Mouse (Mus musculus): ENCODE measurements at regions not wholly inside any gene's neighbourhood (a gene's known extent, or its start where the extent isn't known, plus 50 kb on each side); places are given as distances from the start of the nearest gene placed in this dataset.

GRCm38 (mm10) chr2:137704948-137705723, 551.2 kb upstream of the Btbd3 start:
- TF ChIP-seq CTCF (IDR thresholded peaks at IDR 0.05; ENCODE audit: extremely low read depth, insufficient read depth, low read length) (no peak), POLR2A (IDR thresholded peaks at IDR 0.05; ENCODE audit: extremely low read depth, insufficient read depth, low read length) (no peak)
- no peaks in the 10 kb centered on the region for H3K4me1 ChIP-seq (ENCODE audit: control insufficient read depth, insufficient read depth, low read length)
- H3K27ac ChIP-seq (ENCODE audit: insufficient read depth, low read length) = no peak overlapping the region
- H3K4me3 ChIP-seq (ENCODE audit: insufficient read depth, low read length) = no peak overlapping the region

GRCm38 (mm10) chr2:137704565-137704947, 551.8 kb upstream of the Btbd3 start:
- TF ChIP-seq CTCF (IDR thresholded peaks at IDR 0.05; ENCODE audit: extremely low read depth, insufficient read depth, low read length) = no peak
- no peaks in the 10 kb centered on the region for H3K4me1 ChIP-seq (ENCODE audit: control insufficient read depth, insufficient read depth, low read length)
- no peak overlapping the region for H3K4me3 ChIP-seq (ENCODE audit: insufficient read depth, low read length)
- no peak overlapping the region for H3K27ac ChIP-seq (ENCODE audit: insufficient read depth, low read length)

GRCm38 (mm10) chr2:137704051-137704450, 552.3 kb upstream of the Btbd3 start:
- Histone ChIP-seq H3K4me1 (ENCODE audit: control insufficient read depth, insufficient read depth, low read length) (no peaks in the 10 kb centered on the region), H3K4me3 (ENCODE audit: insufficient read depth, low read length) (no peak overlapping the region), H3K27ac (ENCODE audit: insufficient read depth, low read length) (no peak overlapping the region)
- no peak for TF ChIP-seq CTCF (IDR thresholded peaks at IDR 0.05; ENCODE audit: extremely low read depth, insufficient read depth, low read length)
- no peak for TF ChIP-seq POLR2A (IDR thresholded peaks at IDR 0.05; ENCODE audit: extremely low read depth, insufficient read depth, low read length)

- H3K4me3 ChIP-seq (ENCODE audit: insufficient read depth, low read length) = no peak overlapping the region
- H3K27ac ChIP-seq (ENCODE audit: insufficient read depth, low read length) = no peak overlapping the region
- no peak for TF ChIP-seq POLR2A (IDR thresholded peaks at IDR 0.05; ENCODE audit: extremely low read depth, insufficient read depth, low read length)
- no peak for TF ChIP-seq CTCF (IDR thresholded peaks at IDR 0.05; ENCODE audit: extremely low read depth, insufficient read depth, low read length)
- no peaks in the 10 kb centered on the region for H3K4me1 ChIP-seq (ENCODE audit: control insufficient read depth, insufficient read depth, low read length)
Observed at GRCm38 (mm10) chr2:137695885-137696284, 560.5 kb upstream of the Btbd3 start.

GRCm38 (mm10) chr2:137694020-137694419, 562.3 kb upstream of the Btbd3 start:
- H3K27ac ChIP-seq (ENCODE audit: insufficient read depth, low read length) = no peak overlapping the region
- no peaks in the 10 kb centered on the region for H3K4me1 ChIP-seq (ENCODE audit: control insufficient read depth, insufficient read depth, low read length)
- no peak for TF ChIP-seq CTCF (IDR thresholded peaks at IDR 0.05; ENCODE audit: extremely low read depth, insufficient read depth, low read length)
- no peak overlapping the region for H3K4me3 ChIP-seq (ENCODE audit: insufficient read depth, low read length)

GRCm38 (mm10) chr2:137687208-137687607, 569.2 kb upstream of the Btbd3 start:
- H3K27ac ChIP-seq (ENCODE audit: insufficient read depth, low read length) = no peak overlapping the region
- no peak overlapping the region for H3K4me3 ChIP-seq (ENCODE audit: insufficient read depth, low read length)
- TF ChIP-seq CTCF (IDR thresholded peaks at IDR 0.05; ENCODE audit: extremely low read depth, insufficient read depth, low read length) = no peak
- no peak for TF ChIP-seq POLR2A (IDR thresholded peaks at IDR 0.05; ENCODE audit: extremely low read depth, insufficient read depth, low read length)
- H3K4me1 ChIP-seq (ENCODE audit: control insufficient read depth, insufficient read depth, low read length) = no peaks in the 10 kb centered on the region

GRCm38 (mm10) chr2:137686735-137687134, 569.6 kb upstream of the Btbd3 start:
- Histone ChIP-seq H3K4me1 (ENCODE audit: control insufficient read depth, insufficient read depth, low read length) (no peaks in the 10 kb centered on the region), H3K4me3 (ENCODE audit: insufficient read depth, low read length) (no peak overlapping the region), H3K27ac (ENCODE audit: insufficient read depth, low read length) (no peak overlapping the region)
- TF ChIP-seq CTCF (IDR thresholded peaks at IDR 0.05; ENCODE audit: extremely low read depth, insufficient read depth, low read length) (no peak), POLR2A (IDR thresholded peaks at IDR 0.05; ENCODE audit: extremely low read depth, insufficient read depth, low read length) (no peak)

GRCm38 (mm10) chr2:137681762-137682161, 565.3 kb upstream of the Jag1 start:
- TF ChIP-seq CTCF (IDR thresholded peaks at IDR 0.05; ENCODE audit: extremely low read depth, insufficient read depth, low read length) (no peak), POLR2A (IDR thresholded peaks at IDR 0.05; ENCODE audit: extremely low read depth, insufficient read depth, low read length) (no peak)
- no peak overlapping the region for H3K4me3 ChIP-seq (ENCODE audit: insufficient read depth, low read length)
- H3K27ac ChIP-seq (ENCODE audit: insufficient read depth, low read length) = no peak overlapping the region
- H3K4me1 ChIP-seq (ENCODE audit: control insufficient read depth, insufficient read depth, low read length) = no peaks in the 10 kb centered on the region

GRCm38 (mm10) chr2:137663171-137663570, 546.7 kb upstream of the Jag1 start:
- no peak overlapping the region for H3K4me3 ChIP-seq (ENCODE audit: insufficient read depth, low read length)
- TF ChIP-seq POLR2A (IDR thresholded peaks at IDR 0.05; ENCODE audit: extremely low read depth, insufficient read depth, low read length) = no peak
- no peak for TF ChIP-seq CTCF (IDR thresholded peaks at IDR 0.05; ENCODE audit: extremely low read depth, insufficient read depth, low read length)
- H3K27ac ChIP-seq (ENCODE audit: insufficient read depth, low read length) = no peak overlapping the region
- no peaks in the 10 kb centered on the region for H3K4me1 ChIP-seq (ENCODE audit: control insufficient read depth, insufficient read depth, low read length)

- no peak overlapping the region for H3K27ac ChIP-seq (ENCODE audit: insufficient read depth, low read length)
- H3K4me3 ChIP-seq (ENCODE audit: insufficient read depth, low read length) = no peak overlapping the region
- TF ChIP-seq CTCF (IDR thresholded peaks at IDR 0.05; ENCODE audit: extremely low read depth, insufficient read depth, low read length) = no peak
- no peak for TF ChIP-seq POLR2A (IDR thresholded peaks at IDR 0.05; ENCODE audit: extremely low read depth, insufficient read depth, low read length)
- no peaks in the 10 kb centered on the region for H3K4me1 ChIP-seq (ENCODE audit: control insufficient read depth, insufficient read depth, low read length)
Observed at GRCm38 (mm10) chr2:137662216-137662615, 545.8 kb upstream of the Jag1 start.
